Mouse (Mus musculus) spleen, embryonic (tissue): Measurements from ENCODE around the gene Abr.

Experiments used
- CTCF ChIA-PET: fragments of 350-600 bp; sonication (Branson Sonifier 250); formaldehyde crosslinking; loops from one replicate; lab custom pipeline; 2022; lab: Charles Lee

Abr gene

DNA sequence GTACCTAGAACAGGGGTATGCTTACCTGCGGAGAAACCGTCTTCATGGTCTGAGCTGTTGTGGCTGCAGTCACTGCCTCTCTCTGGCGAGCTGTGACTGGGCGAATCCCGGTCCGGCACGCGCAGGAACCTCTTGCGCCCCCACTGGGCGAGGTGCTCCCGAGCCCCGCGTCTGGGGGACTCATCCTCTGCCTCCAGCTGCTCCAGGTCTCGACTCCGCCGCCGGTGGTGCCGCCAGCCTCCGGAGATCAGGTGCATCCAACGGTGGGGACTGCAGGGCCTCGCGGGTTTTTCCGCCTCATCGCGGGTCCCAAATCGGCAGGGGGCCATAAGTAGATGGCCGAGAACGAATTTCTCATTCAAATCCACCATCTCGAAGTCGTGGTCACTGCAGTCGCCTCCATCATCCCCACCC is at the start of gene Abr:
Gene Abr, minus strand, starts transcription at position 163 of the 414 bp plus-strand sequence.
- CTCF ChIA-PET, result no interaction called here

DNA sequence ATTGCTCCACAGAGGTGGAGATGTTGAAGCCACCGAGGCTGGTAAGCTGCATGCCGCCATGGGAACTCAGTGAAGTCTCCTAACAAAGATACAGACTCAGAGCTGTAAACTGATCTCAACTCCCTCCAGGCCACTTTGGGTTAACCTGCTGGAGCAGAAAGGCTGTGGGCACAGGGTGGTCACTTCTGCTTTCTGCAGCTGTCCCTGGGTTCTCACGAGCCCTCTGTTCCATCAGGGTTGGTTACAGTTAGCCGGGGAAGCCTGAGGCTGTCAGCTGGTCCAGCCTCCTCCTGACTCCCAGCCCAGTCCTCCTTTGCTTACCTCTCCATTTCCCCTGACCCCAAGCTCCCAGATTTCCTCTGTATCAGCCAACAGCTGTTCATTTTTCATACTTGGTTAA is 45.7 kb upstream of the Abr start:
- CTCF ChIA-PET, result no interaction called here

DNA sequence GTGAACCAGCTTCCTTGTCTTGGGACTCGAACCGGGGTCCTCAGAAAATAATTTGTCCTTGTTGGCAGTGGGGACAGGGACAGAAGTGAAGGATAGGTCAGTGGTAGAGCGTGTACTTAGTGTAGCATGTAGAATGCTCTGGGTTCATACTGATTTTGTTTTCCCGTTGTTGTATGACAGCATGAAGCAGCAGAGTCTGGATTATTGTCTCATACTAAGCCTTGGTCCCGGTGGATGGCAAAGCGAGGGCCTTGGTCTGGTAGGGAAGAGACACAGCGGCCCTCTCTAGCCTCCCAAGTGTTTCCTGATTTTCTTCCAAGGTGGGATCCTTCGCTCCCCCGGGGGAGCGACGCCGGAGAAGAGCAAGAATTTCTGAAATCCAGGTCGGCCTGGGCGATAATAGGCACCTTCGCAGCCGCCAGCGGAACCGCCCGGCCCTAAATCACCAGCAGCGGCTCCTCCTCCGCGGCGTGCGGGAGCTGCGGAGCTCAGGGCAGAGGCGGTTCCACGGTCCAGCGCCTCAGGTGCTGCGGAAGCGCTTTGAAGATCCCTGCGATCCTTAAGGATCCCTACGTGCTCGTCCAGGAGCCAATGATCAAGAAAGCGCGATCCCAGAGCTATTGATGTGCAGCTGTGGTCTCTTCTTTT is 44.0 kb upstream of the Abr start:
- CTCF ChIA-PET, result no interaction called here

DNA sequence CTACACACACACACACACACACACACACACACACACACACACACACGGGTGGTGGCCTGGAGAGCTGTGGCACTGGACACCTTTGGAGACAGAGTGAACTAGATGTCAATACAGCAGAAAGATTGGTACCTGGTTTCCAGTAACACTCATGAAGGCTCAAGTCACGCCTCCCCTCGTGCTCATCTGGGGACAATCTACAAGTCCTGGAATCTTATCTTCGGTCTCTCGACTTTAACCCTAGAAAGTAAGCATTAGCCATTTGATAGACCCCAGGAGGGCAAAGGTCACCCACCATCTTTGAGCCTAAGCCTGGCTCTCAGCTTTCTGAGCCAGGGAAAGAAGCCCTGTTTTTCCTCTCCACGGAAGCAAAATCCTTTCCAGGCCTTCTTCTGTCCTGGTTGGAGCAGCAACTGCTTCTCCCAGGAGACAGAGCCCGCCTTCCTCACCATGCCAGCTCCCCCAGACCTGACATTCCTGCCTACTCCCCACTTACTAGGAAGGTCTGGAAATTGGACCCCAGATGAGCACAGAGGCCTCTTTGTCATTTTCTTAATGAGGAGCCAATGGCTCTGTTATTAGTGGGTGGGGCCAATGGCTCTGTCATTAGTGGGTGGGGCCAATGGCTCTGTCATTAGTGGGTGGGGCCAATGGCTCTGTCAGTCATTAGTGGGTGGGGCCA is 39.8 kb upstream of the Abr start:
- CTCF ChIA-PET, result interaction anchor here (0.6 kb wide), 1 partner anchor 1187 kb away, joined by 5 read pairs; no protein-coding TSS in a partner anchor

DNA sequence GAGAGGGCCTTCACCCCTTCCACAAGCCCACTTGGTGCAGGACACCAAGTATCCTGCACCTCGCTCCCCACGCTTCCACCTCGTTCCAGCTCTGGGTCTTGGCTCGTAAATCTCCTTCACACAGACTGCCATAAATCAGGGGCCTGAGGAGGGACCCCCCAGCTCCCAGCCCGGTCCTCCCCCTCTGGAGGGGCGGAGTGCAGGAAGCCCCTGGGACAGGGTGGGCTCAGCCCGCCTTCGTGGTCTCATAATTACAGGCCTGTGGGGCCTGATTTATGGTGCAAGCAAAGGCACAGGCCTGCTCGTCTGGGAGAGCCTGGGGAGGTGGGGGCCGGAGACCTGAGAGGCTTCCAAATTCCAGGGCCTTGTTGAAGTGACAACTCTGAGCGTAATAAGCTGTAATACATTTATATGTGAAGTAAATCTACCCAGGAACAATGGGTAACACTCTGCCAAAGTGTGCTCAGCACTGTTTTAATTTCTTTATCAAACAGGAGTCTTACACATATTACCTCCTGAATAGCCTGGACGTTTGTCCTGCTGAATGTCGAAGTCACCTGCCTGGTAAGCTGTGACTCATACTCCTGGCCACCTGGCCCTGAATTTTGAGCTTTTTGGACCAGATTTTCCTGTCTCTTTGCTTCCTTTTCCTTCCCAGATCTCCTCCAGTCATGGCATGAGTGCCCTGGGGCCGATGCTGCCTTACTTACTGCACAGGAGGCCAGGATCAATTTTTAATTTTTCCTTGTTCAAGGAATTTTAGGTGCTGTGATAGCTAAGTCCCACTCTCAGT is 37.2 kb upstream of the Abr start:
- CTCF ChIA-PET, result interaction anchor here (0.7 kb wide), 1 partner anchor 1231 kb away, joined by 8 read pairs; no protein-coding TSS in a partner anchor

DNA sequence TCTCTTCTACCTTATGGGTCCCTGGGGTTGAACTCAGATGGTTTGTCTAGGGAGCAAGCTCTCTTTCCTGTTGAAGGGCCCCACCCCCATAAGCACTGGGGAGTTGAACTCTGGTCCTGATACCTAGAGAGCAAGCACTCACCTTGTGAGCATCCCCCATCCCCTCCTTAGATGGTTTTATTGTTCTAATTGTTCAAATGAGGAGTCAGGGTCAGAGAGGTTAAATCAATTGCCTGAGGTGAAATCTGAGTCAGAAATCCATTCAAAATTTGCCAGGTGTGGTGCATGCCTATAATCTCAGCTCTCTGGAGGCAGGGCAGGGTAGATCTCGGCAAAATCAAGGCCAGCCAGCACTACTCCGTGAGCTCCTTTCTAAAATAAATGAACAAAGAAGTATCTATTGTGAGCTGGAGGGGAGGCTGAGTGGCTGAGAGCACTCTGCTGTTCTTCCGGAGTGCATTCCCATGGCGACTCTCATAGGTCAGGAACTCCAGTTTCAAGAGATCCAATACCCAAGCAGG is 35.4 kb upstream of the Abr start:
- CTCF ChIA-PET, result no interaction called here

DNA sequence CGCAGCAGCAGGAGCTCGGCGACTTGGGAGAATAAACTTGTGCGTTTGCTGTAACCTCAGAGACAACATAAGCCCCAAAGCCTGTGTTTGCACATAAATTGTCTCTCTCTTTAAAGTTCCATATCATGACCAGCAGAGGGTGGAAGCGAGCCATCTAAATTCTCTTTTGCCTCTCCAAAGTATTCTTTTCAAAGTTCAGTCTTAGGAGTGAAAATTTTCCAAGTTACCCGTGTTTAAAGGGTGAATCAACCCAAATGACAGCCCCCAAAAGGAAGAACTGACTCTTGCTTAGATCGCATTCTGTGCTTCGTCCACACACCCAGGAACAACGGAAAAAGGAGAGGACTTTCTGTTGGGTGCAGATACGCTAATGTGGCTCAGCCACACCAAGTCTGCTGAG is 33.0 kb upstream of the Abr start:
- CTCF ChIA-PET, result no interaction called here

DNA sequence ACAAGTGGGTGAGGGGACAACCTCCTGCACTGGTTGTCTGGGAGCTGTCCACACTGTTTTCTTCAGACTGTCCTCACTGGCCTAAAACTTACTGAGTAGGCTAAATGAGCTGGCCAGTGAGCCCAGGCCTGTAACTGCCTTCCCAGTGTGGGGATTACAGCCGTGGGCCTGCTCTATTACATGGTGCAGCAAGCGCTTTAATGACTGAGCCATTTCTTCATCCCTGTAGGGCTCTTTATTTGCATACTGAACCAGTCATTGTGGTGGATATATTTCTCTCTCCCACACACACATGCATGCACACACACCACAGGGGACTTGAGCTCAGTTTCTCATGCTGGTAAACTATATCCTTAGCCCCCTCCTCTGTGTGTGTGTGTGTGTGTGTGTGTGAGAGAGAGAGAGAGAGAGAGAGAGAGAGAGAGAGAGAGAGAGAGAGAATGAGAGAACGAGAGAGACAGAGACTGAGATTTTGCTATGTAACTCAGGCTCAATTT is 30.8 kb upstream of the Abr start:
- CTCF ChIA-PET, result no interaction called here

DNA sequence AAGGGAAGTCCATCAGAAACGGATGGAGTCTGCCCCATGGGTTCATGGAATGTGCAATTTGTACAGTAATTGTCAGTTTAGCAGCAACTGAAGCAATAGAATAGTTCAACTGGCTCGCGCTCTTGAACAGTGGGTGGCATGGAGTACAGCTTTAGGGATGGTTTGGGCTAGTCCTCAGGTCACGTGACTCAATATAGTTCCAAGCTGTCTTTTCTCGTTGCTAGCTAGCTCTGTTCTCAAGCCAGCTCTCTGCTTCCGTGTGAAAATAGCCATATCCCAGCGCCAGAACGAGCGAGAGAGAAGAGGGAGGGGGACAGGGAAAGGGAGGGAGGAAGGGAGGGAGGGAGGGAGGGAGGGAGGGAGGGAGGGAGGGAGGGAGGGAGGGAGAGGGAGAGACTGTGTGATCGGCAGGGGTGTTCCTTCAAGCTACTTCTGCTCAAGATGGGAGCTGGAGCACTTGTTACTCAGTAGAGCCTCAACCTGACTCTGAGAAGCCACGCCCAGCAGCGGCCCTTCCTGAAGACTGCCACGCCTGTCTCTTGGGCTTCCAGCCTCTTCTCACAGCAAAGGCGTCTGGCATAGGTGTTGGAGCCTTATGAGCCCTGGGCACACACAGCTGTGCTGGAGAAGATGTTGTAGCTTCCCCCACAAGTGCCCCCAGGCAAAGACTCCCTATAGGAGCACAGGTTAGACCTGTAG is 28.9 kb upstream of the Abr start:
- CTCF ChIA-PET, result no interaction called here

DNA sequence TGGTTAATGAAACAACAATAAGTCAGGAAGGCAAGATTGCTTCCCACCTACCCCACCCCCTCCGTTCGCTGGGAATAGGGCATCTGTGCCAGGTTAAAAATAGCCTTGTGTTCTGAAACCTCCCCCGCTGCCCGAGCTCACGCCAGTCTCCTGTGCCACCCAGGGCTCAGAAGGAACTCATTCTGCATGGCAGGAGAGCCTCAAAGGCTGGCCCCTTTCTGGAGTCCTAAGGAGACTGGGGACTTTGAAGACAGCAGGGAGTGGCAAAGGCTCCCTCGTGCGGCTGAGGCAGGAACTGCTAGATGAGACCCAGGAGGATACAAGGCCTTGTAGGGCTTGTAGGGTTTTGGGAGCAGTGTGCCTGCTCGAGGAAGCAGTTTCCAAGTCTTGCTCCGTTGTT is 25.4 kb upstream of the Abr start:
- CTCF ChIA-PET, result no interaction called here

DNA sequence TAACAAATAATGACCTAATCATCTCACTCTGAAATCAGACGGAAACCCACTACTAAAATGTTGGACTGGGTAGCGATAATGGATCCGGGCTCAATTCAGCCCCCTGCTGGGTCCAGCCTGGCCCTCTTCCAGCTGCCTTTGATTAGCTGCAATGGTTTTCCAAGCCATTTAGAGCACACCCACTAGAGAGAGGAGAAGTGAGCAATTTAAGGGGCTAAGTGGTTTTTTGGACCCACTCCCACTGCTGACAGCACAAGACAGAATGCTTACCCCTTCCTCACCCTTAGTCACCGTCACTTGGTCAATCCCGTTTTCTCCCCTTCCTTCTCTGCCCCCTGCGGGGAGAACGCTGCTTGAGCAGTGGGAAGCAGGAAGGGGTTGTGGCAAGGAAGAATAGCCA is 24.9 kb upstream of the Abr start:
- CTCF ChIA-PET, result interaction anchor here (0.8 kb wide), 1 partner anchor 1953 kb away, joined by 8 read pairs; no protein-coding TSS in a partner anchor

DNA sequence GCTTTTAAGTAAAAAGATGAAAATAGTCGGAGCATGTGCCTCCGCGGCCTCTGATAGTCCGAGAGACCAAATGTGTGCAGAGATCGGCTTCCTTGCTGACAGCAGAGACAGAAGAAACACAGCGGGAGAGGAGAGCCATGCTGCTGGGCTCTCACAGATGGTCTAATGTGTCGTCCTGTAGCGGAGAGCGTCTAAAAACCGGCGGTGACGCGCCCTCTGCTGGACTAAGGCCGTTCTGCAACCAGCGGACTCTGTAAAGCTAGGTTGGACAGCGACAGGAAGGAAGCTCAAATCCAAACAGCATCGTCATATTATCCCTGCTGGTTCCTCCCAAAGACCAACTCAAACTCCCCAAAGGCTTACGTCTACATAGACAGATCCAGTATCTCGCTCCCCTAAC is 23.8 kb upstream of the Abr start:
- CTCF ChIA-PET, result interaction anchor here (0.6 to 1.4 kb wide), 5 partner anchors 15 to 1954 kb away, joined by 3 to 8 read pairs (median 3); no protein-coding TSS in a partner anchor

DNA sequence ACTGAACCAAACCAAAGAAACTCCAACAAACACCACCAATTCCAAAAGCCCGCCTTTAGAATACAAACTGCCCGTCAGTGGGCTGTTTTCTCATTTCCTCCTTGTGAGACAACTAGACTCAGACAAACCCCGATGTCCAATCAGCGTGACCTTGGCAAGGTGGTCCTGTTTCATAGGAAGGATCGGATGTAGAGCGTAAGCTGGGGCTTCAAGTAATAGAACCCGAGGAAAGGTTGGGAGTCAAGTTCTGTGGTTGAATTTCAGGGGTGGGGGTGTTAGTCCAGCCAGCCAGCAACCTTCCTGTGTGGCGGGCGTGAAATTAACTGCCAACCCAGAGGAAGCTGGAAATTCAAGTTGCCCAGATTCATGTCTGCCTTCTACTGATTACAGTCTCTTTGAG is 22.9 kb upstream of the Abr start:
- CTCF ChIA-PET, result interaction anchor here (0.5 to 1.4 kb wide), 3 partner anchors 98 to 108 kb away, joined by 3 to 5 read pairs (median 3); no protein-coding TSS in a partner anchor

DNA sequence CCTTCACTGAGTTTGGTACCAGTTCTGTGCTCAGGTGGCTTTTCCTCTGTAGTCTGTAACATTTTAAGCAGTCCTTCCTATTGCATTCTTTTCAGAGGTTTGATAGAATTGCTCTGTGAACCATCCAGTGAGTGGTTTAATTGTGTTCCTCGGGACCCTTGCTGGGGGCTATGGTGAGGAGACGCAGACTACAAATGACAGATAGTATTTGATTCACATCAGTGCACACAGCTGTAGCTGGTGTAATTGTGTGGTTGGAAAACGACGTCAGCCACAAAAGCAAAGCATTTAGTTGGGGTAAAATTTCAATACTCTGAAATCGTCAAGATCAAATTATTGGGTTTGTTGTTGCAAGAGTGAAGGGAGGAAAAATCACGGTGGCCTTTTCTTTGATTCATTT is 22.1 kb upstream of the Abr start:
- CTCF ChIA-PET, result no interaction called here

DNA sequence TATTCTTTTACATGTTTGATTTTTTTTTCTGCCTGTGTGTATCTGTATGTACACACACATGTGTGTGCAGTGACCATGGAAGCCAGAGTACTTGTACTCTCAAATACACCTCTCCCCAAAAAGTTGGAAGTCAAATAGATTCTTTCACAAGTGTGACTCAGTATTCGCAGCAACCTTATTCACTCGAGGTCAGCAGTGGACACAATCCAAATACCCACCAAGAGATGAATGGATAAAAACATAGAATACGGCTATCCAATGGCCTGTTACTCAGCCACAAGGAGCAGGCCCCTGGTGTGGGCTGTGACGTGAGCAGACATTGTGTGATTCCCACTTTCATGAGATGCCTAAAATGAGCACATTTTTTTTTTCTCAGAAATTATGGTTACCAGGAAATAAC is 18.1 kb upstream of the Abr start:
- CTCF ChIA-PET, result no interaction called here

DNA sequence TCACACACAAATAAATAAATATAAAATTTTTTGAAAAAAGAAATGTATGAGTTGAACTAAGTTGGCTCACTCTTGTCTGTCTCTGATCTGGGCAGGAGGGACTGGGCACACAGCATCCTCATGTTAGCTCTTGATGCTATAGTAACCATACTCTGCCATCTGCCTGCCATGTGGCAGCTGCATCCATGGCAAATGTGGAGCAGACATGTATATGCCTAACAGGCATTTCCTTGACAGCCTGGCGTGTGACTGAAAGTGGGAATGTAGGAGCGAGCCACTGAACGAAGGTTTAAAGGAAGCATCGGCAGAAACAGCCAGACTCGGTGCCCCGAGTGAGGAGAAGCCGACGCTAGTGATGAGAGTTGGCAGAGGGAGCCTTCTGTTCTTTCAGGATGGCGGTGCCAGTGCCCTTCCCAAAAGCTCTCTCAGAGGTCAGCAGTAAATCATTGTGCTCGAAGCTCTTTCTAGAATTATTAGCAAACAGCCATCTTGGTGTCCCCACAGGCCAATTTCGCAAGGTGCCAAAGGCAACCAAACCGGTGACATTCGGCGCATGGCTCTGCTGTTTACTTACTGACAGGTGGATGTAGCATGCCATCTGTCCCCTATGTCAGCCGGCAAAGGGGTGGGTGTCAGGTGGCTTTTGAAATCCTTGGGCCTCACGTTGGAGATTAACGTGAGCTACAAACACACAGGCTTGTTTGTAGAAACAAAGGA is 17.3 kb upstream of the Abr start:
- CTCF ChIA-PET, result no interaction called here

DNA sequence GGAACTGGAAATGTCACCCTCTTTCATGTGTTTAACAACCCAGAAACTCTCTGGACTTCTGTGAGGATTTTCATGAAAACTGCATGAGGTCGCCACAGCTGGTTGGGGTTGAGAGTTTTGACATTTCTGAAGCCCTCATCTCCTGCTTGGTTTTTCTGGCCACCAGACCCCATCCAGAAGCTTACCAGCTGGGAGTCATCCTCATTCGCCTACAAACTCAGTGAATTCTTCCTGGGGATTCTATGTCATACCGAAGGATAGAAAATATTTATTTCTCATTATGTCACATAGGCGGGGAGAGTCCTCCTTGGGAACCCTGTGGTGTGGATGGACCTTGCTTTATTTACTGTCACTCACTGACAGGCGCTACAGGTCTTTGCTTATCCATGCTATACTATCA is 8.4 kb upstream of the Abr start:
- CTCF ChIA-PET, result interaction anchor here (1.4 kb wide), 1 partner anchor 16 kb away, joined by 6 read pairs; no protein-coding TSS in a partner anchor

DNA sequence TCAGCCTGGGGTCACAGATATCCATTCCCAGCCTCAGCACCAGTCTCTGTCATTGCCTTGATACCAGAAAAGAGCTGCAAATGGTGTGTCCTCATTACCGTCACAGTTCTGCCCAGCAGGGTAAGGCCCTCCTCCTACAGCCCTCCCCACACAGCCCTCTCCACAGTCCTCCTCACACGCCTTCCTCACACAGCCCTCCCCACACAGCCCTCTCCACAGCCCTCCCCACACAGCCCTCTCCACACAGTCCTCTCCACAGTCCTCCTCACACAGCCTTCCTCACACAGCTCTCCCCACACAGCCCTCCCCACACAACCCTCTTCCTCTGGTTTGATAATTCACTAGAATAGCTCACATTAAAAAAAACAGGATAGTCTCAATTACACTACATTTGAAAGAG is 7.9 kb upstream of the Abr start:
- CTCF ChIA-PET, result no interaction called here

DNA sequence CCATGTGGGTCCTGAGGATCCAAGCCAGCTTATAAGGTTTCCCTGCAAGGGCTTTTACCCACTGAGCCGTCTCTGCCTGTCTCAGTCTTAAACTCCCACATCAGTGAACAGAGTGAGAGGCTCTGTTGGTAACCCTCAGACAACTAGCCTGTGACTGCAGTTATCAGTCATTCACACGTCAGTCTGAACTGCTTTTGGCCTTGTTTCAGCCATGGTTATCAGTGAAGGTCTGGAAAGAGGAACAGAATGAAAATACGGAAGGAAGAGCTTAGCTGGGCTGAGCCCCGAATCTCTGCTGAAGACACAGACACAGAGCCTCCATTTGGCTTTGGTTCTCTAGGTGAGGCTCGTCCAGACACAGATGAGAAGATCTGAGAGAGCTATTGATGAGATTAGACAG is 6.5 kb upstream of the Abr start:
- CTCF ChIA-PET, result no interaction called here

DNA sequence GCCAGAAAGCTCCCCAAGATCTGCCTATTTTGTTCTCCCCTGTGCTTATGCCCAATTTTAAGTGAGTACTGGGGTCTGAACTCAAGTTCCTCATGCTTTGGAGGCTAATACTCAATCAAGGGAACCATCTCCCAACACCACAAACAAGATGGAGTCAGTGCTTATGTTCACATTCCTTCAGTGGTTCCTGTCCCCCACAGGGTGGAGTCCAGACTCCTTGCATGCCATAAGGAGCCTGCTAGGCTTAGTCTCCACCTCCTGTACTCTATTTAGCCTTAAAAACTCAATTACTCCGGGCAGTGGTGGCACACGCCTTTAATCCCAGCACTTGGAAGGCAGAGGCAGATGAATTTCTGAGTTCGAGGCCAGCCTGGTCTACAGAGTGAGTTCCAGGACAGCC is 2.8 kb upstream of the Abr start:
- CTCF ChIA-PET, result no interaction called here
